Mouse (Mus musculus) forebrain, embryonic 10.5 days (tissue): ENCODE results near the gene Nts. TPM values are rescaled to one million over a fixed set of nuclear protein-coding genes. Genes with fewer than 3 reads are reported as not detected.
A peak's percentile ranks its signal among the peaks of the same experiment; 100 is the strongest.
"Not testable (repeated sequence)": the region's sequence is repeated elsewhere in the genome, so short reads cannot be mapped to it uniquely, and the experiment has no call there.

ENCODE experiments used
- DNase-seq: peaks from one replicate; pipeline ENCODE4 v3.0.0-alpha.2; 2017; ENCODE audit warnings: low spot score; ENCODE audit errors: extremely low spot score
- H3K27ac ChIP-seq: fragments of 300-500 bp; sonication (generic); 2 replicates; pipeline ENCODE4 v1.5.1; 2016; ENCODE audit warnings: mild to moderate bottlenecking
- H3K27me3 ChIP-seq: fragments of 300-500 bp; sonication (generic); 2 replicates; pipeline ENCODE4 v1.6.1; 2016; ENCODE audit warnings: mild to moderate bottlenecking; ENCODE audit not compliant: poor library complexity, severe bottlenecking
- H3K36me3 ChIP-seq: fragments of 300-500 bp; sonication (generic); replicated peaks from 2 replicates; pipeline ENCODE4 v1.6.1; 2016; ENCODE audit warnings: mild to moderate bottlenecking, moderate library complexity
- H3K4me1 ChIP-seq: fragments of 300-500 bp; sonication (generic); 2 replicates; pipeline ENCODE4 v1.6.1; 2016
- H3K4me3 ChIP-seq: fragments of 300-500 bp; sonication (generic); 2 replicates; pipeline ENCODE4 v1.5.1; 2016; ENCODE audit warnings: mild to moderate bottlenecking, moderate library complexity
- H3K9me3 ChIP-seq: fragments of 300-500 bp; sonication (generic); 2 replicates; pipeline ENCODE4 v1.6.1; 2016; ENCODE audit warnings: mild to moderate bottlenecking, moderate library complexity
- WGBS: fragments of 180-500 bp; shearing (Covaris S2); methylation state at CpG from one replicate; pipeline ENCODE4 v1.1.7; 2016; 5-methylcytosine and 5-hydroxymethylcytosine counted together
- polyA plus RNA-seq: library from polyadenylated mRNA; unstranded; fragments of >200 nt; fragmentation: Nextera tagmentation; extraction: Ambion mirVana; gene quantifications from 2 replicates; pipeline ENCODE4 v1.2.1, GENCODE M21; 2016

The Nts gene
- polyA plus RNA-seq: 0.21 and 0.48 TPM in 2 replicates

DNA sequence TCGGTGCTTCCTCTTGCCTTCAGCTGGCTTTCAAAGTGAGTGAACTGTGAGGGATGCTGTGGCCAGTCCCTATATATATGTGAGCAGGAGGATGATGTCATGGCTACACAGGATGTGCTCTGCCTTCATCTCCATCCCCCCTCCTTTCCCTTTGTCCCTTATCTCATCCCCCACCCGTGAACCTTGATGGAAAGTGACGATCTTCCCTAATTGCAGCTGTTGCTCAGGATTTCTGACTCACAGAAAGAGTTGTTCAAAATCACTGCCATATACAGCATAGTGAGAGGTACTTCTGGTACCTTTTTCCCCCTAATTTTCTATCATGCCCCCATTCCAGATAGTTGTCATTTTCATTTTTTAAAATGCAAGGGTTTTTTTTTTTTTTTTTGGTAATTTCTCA lies at the start of gene Nts:
Gene Nts, minus strand, starts transcription at position 101 of the 400 bp plus-strand sequence.
- no peaks in the 10 kb centered on the region for H3K4me1 ChIP-seq
- no peaks in the 10 kb centered on the region for H3K36me3 ChIP-seq
- no peaks in the 10 kb centered on the region for H3K27me3 ChIP-seq
- no peaks in the 10 kb centered on the region for H3K9me3 ChIP-seq
- WGBS: 42% methylated on average over 3 of the region's 3 CpGs
- DNase-seq: no peak
- H3K27ac ChIP-seq: no peak within 1 kb of the TSS
- H3K4me3 ChIP-seq: no peak within 1 kb of the TSS

DNA sequence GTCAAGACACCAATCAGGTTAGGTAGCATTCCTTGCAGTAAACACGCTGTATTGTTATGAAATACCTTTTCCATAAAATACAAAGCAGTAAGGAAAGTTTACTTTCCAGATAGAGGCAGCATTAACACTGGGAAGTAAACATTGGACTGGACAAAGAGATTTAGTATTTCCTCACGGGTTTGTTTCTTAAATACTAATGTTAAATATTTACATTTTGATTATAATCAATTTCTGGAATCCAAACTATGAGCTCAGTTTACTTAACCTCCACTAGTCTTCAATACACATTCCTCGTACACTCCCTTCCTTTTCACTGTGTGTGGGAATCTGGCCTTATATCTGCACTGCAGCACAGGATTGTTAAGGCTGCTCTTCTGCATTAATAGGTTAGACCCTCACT lies 37.6 kb upstream of the Nts start:
- no peak overlapping the region for H3K4me3 ChIP-seq
- DNase-seq: no peak
- WGBS: 80% methylated on average over 3 of the region's 3 CpGs
- no peaks in the 10 kb centered on the region for H3K4me1 ChIP-seq
- H3K36me3 ChIP-seq: no peaks in the 10 kb centered on the region
- H3K9me3 ChIP-seq: no peaks in the 10 kb centered on the region
- H3K27me3 ChIP-seq: no peaks in the 10 kb centered on the region
- H3K27ac ChIP-seq: no peak overlapping the region

DNA sequence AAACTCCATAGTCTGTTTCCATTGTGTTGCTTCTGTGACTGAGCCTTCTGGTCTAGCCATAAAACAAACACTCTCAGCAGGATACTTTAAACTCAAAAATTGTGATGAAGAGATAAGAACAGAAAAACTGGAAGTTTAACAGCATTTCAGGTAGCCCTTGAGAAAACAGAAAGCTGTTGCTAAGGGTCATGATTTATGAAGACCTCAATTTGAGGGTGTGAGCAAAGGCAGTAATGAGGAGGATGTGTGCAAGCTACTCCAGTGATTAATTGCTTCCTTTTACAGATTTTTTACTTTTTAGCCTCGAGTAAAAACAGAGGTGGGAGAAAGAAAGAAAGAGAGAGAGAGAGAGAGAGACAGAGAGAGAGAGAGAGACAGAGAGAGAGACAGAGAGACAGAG lies 23.9 kb upstream of the Nts start:
- H3K27me3 ChIP-seq: no peaks in the 10 kb centered on the region
- H3K27ac ChIP-seq: no peak overlapping the region
- no peak overlapping the region for H3K4me3 ChIP-seq
- DNase-seq: no peak
- peaks cover 18% of the 10 kb centered on the region for H3K4me1 ChIP-seq
- H3K9me3 ChIP-seq: no peaks in the 10 kb centered on the region
- WGBS: 52% methylated on average over 1 of the region's 1 CpGs
- no peaks in the 10 kb centered on the region for H3K36me3 ChIP-seq

GRCm38 (mm10) chr10:102511807-102512461 lies 21.6 kb upstream of the Nts start, which contains the start of gene Rassf9:
Gene Rassf9 (plus strand): TSS chr10:102512222.
- Histone ChIP-seq H3K36me3 (no peaks in the 10 kb centered on the region), H3K27me3 (no peaks in the 10 kb centered on the region), H3K4me1 (peaks cover 18% of the 10 kb centered on the region), H3K9me3 (no peaks in the 10 kb centered on the region), H3K4me3 (peak within 1 kb of the TSS; percentile 10; the same call in 1 of the 2 replicates), H3K27ac (peak within 1 kb of the TSS; percentile 76)
- peak; percentile 30 for DNase-seq
- WGBS: 10% methylated on average over 4 of the region's 5 CpGs

DNA sequence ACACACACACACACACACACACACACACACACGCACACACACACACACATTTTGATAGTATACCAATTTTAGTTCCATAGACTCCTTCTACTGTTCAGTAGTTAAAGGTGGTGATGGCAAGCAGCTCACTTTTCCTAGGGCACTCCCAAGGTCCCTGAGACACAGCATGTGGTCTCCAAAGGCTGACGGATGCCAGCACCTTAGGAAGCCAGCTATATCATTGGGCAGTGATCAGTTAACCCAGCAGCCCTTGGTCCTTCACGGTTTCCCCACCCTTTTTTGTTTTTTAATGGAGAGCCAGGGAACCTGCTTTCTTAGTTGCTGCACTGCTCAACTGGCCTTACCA lies 21.1 kb upstream of the Nts start:
- WGBS: 35% methylated on average over 3 of the region's 3 CpGs
- Histone ChIP-seq H3K27ac (peak overlapping the region; percentile 76; the same call in 1 of the 2 replicates), H3K36me3 (no peaks in the 10 kb centered on the region), H3K4me1 (peaks cover 22% of the 10 kb centered on the region), H3K27me3 (no peaks in the 10 kb centered on the region), H3K4me3 (peak overlapping the region; percentile 10; the same call in 1 of the 2 replicates), H3K9me3 (no peaks in the 10 kb centered on the region)
- peak; percentile 20 for DNase-seq

GRCm38 (mm10) chr10:102507386-102507785 lies 17.1 kb upstream of the Nts start:
- Histone ChIP-seq H3K27me3 (no peaks in the 10 kb centered on the region), H3K9me3 (no peaks in the 10 kb centered on the region), H3K4me1 (peaks cover 20% of the 10 kb centered on the region), H3K36me3 (no peaks in the 10 kb centered on the region), H3K27ac (no peak overlapping the region), H3K4me3 (no peak overlapping the region)
- no peak for DNase-seq
- 64% methylated on average over 4 of the region's 4 CpGs for WGBS

DNA sequence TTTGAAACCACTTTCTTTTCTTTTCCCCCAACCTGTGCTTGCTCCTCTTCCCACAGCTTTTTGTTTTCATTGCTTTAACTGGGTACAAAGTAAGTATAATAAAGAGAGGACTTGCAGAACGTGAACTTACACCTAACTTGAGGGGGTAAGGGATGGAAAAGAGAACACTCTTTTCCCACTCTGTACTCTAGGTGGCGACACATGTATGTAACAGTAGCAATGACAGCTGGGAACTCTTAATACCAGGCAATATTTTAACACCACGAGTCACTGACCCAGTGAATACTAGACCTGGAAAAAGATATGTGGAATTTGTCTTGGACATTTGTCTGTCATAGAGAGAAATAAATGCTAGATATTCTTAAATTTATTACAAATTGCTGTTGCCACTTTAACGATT lies 8.5 kb upstream of the Nts start:
- WGBS: 33% methylated on average over 4 of the region's 4 CpGs
- no peaks in the 10 kb centered on the region for H3K27me3 ChIP-seq
- H3K4me3 ChIP-seq: no peak overlapping the region
- no peak overlapping the region for H3K27ac ChIP-seq
- no peaks in the 10 kb centered on the region for H3K36me3 ChIP-seq
- no peaks in the 10 kb centered on the region for H3K9me3 ChIP-seq
- no peak for DNase-seq
- no peaks in the 10 kb centered on the region for H3K4me1 ChIP-seq

DNA sequence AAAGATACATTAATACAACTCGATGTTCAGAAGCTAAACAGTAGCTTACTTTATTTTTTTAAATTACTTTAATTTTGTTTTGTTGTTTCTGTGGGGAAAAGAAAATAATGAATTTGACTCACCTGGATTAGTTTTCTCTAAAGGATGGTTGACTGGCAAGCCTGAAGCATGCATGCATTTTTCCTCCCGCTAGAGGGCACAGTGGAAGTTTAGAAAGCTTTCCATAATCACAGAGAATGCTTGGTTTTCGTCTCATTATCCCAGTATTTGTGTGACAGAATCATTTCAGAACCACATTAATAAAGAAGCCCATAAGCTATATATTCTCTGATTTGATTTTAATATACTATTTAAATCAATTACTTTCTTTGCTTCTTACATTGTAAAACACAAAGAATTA lies 1.5 kb upstream of the Nts start:
- H3K4me1 ChIP-seq: no peaks in the 10 kb centered on the region
- no peaks in the 10 kb centered on the region for H3K36me3 ChIP-seq
- DNase-seq: peak; percentile 21
- no peaks in the 10 kb centered on the region for H3K27me3 ChIP-seq
- H3K9me3 ChIP-seq: no peaks in the 10 kb centered on the region
- H3K27ac ChIP-seq: no peak overlapping the region
- no peak overlapping the region for H3K4me3 ChIP-seq
- 21% methylated on average over 3 of the region's 3 CpGs for WGBS

DNA sequence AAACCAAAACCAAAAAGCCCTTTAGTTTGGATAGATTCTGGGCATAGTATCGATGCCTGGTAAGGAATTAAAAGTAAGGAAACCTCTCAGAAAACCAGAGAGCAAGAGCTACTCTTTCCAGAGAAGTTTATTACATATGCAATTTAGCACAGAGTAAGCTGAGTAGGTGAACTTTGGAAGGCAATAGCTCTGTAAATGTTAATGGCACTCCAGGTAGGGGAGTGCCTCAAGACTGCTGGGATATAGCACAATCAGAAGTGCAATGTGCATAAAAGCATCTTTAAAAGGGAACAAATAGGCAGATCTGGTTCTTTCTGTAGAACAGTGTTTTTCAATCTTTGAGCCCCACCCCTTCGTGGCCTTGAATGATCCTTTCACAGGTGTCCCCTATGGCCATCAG lies 20.9 kb downstream of the Nts start:
- H3K4me3 ChIP-seq: no peak overlapping the region
- H3K27me3 ChIP-seq: no peaks in the 10 kb centered on the region
- WGBS: 89% methylated on average over 2 of the region's 2 CpGs
- no peak overlapping the region for H3K27ac ChIP-seq
- H3K4me1 ChIP-seq: no peaks in the 10 kb centered on the region
- no peak for DNase-seq
- no peaks in the 10 kb centered on the region for H3K36me3 ChIP-seq
- no peaks in the 10 kb centered on the region for H3K9me3 ChIP-seq

DNA sequence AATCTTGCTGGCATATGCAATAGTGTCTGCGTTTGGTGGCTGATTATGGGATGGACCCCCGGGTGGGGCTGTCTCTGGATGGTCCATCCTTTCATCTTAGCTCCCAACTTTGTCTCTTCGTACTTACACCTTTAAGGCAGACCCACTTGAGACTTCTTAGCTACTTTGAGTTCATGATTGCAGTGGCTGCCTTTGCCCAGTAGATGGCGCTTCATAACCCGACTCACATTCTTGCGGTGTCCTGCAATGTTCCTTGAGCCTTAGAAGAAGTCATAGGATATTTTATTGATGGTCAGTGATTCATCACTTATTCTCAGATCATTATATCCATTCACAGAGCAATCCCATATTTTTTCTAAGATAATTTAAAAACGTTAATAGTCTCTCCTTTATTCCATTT lies 38.5 kb downstream of the Nts start:
- Histone ChIP-seq H3K27me3 (no peaks in the 10 kb centered on the region), H3K4me3 (no peak overlapping the region), H3K27ac (no peak overlapping the region), H3K4me1 (no peaks in the 10 kb centered on the region), H3K9me3 (no peaks in the 10 kb centered on the region), H3K36me3 (no peaks in the 10 kb centered on the region)
- peak; percentile 52 for DNase-seq
- WGBS: 13% methylated on average over 7 of the region's 7 CpGs

DNA sequence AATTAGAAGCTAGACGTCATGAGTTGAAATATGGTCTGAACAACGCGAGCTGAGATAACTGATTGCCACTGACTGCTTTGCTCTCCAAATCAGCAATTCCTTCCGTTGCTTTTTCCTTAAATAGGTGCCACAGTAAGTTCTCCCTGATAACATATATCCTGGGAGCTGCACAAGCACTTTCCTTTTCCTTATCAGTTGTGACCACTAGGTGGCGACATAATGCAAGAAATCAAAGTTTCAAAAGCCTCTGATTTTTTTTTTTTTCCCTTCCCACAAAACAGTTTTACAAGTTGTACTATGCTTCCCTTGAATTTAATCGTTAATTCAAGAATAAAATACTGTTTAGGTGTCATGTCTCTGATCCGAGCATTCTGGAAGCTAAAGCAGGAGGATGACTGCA lies 40.8 kb downstream of the Nts start:
- peak; percentile 21 for DNase-seq
- no peaks in the 10 kb centered on the region for H3K27me3 ChIP-seq
- no peaks in the 10 kb centered on the region for H3K36me3 ChIP-seq
- H3K4me3 ChIP-seq: no peak overlapping the region
- H3K27ac ChIP-seq: no peak overlapping the region
- 10% methylated on average over 7 of the region's 7 CpGs for WGBS
- no peaks in the 10 kb centered on the region for H3K4me1 ChIP-seq
- H3K9me3 ChIP-seq: no peaks in the 10 kb centered on the region

DNA sequence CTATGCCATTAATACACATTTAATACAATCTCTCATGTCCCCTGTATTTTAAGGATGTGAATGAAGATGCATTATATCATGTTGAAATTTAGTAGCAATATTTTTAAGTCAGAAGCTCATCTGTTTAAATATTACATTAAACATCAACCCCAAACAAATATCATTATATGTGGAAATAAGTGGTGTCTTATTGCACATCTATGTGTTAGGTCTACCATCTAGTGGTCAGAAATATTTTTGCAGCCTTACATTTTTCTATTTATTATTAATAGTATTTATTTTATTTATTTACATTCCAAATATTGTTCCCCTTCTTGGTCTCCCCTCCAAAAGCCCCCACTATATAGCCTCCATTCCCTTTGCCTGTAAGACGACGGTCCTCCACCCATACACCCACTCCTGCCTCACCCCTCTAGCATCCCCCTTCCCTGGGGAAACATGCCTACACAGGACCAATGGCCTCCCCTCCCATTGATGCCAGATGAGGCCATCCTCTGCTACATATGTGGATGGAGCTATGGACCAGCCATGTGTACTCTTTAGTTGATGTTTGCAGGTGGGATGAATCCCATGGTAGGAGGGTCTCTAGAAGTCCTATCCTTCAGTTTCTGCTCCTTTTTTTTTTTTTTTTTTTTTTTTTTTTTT lies 45.3 kb downstream of the Nts start:
- Histone ChIP-seq H3K4me3 (no peak overlapping the region), H3K9me3 (no peaks in the 10 kb centered on the region), H3K27ac (no peak overlapping the region), H3K4me1 (no peaks in the 10 kb centered on the region), H3K36me3 (no peaks in the 10 kb centered on the region), H3K27me3 (no peaks in the 10 kb centered on the region)
- no peak for DNase-seq
- WGBS: 37% methylated on average over 2 of the region's 2 CpGs

DNA sequence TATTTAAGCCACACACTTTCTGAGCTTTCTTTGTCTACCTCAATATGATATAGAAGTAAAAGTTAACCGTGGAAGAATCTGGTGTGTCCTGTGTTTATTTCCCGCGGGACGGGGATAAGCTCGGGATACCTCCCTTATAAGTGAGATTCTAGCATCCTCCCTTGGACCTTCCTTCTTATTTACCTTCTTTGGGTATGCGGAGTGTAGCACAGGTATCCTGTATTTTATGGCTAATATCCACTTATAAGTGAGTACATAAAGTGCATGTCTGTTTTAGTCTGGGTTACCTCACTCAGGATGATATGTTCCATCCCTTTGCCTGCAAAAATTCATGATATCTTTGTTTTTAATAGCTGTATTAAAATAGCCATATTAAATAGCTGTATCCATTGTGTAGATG lies 54.8 kb downstream of the Nts start:
- not testable (repeated sequence) for H3K36me3 ChIP-seq, H3K9me3 ChIP-seq, H3K27me3 ChIP-seq, DNase-seq, H3K4me1 ChIP-seq, H3K27ac ChIP-seq
- 45% methylated on average over 6 of the region's 6 CpGs for WGBS
- peak overlapping the region; percentile 26; the same call in 1 of the 2 replicates for H3K4me3 ChIP-seq
